Mouse (Mus musculus) cerebellum, postnatal 10 days (tissue): ENCODE measurements around the gene Kirrel2.

Experiments used
- DNase-seq, 2 experiments: peaks; one replicate each; pipeline ENCODE4 v3.0.0; 2021; ENCODE audit warnings: mixed read lengths in 2 of 2

Kirrel2 gene

GRCm38 (mm10) chr7:30411023-30411422 is 46.5 kb downstream of the Kirrel2 start:
- DNase-seq, result no peak

GRCm38 (mm10) chr7:30409789-30410188 is 47.7 kb downstream of the Kirrel2 start:
- DNase-seq, result no peak

GRCm38 (mm10) chr7:30408639-30409038 is 48.9 kb downstream of the Kirrel2 start:
- no peak for DNase-seq

DNA sequence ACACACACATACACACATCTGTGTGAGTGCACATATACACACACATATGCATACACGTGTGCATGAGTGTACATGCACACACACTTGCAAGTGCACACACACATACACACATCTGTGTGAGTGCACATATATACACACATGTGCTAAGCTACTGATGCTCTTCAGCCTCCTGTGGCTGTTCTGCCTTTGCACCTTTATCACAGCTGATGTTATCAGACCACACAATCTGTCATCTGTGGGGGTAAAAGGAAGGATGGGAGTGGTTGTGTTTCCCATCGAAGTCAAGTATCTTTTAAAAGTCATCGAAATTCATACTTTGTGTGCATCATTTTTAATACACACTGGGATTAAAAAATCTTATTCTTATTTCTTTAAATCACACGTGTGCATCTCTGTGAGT is 55.1 kb downstream of the Kirrel2 start:
- DNase-seq, result no peak

DNA sequence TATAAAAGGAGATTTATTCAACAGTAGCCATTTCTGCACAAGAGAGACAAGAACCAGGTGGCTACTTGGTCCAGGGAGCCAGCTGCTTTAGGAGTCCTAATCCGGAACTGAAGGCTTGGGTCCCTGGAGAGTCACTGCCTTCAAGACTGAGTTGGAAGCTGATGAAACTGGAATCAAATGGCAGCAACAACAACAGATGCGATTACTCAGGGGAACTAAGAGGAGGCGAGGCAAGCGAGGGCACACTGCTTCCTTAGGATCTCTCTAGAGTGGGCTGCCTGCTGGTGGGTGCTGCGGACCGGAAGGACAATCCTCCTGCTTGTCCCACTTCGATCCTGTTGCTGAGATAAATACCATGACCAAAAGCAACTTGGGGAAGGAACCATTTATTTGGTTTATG is 57.8 kb downstream of the Kirrel2 start:
- no peak for DNase-seq
